Mouse (Mus musculus) frontal cortex, postnatal 36 days (tissue): ENCODE data around the gene Hoxa10.

Source experiments
- DNase-seq, 2 experiments: peaks; one replicate each; pipeline ENCODE4 v3.0.0; 2022; ENCODE audit warnings: low spot score in 2 of 2

Hoxa10 gene

DNA sequence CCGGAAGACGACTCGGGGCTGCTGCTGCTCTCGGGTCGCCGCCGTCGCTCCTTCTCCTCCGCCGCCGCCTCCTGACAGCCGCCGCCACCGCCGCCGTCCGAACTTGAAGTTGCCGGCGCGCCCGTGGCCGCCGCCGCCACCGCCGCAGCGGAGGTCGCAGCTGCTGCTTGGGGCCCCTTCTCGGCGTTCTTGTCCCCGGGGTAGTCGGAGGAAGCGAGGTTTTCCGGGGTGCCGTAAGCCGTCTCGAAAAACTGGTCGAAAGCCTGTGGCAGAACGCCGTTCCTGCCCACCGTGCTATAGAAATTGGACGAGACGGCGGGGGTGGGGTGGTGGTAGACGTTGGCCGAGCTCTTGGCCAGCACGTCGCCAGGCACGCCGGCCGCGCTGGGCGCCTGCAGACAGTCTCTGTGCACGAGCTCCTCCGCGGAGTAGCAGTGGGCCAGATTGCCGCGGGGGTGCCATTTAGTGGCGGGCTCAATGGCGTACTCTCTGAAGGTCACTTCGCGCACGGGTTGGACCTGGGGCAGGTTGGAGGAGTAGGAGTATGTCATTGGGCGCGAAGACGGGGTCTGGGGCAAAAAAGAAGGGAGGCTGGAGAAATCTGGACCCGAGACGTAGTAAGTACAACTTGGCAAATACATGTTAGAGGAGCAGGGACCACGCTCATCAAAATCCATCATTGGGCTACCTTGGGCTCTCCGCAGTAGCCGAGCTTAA, 4.5 kb upstream of the Hoxa10 start:
- DNase-seq, result no peak

GRCm38 (mm10) chr6:52244471-52245039, 3.9 kb upstream of the Hoxa10 start:
- no peak for DNase-seq

DNA sequence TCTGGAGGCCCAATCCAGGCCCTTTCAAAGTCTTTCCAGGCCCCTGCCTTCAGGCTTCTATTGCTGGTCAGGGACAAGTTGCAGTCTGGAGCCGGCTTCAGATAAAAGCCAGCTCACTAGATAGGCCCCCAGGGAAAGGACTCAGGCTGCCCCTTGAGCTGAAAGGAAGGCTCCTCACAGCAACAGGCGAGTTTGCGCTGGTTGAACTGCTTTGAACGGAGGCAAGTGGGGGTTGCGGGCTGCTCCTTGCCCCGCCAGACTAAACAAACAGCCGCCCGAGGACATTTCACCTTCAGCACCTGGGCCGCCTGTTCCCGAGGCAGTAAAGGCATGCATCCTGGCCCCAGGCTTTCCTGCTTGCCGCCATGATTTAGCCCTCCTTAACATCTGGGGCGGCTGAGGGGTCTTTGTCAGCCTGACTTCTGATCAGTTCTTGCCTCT, 3.0 kb upstream of the Hoxa10 start:
- no peak for DNase-seq

- DNase-seq, result no peak
Measured at GRCm38 (mm10) chr6:52242801-52243332, 2.2 kb upstream of the Hoxa10 start.

- no peak for DNase-seq
Measured at GRCm38 (mm10) chr6:52241001-52241621, 457 bp upstream of the Hoxa10 start.

- DNase-seq, result no peak
Measured at GRCm38 (mm10) chr6:52239625-52240388, 847 bp downstream of the Hoxa10 start.

GRCm38 (mm10) chr6:52238976-52239375, 1.7 kb downstream of the Hoxa10 start:
- no peak for DNase-seq

DNA sequence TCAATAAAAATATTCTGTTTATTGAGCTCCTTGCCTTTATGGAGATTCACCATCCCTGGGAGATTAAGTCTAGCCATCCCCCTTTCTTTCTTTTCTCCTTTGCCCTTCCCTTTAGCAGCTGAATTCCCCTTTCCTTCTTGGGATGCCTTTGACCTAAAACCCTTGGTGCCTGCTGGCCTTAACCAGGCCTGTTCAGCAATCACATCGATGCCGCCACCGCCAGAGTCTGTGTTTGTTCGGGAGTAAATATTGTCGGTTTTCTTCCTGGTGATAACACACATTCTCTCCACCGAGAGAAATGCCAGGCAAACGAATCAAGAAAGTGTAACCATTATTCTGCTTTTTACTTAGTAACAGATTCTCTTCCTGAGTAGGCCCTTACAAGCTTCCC, 2.5 kb downstream of the Hoxa10 start:
- no peak for DNase-seq

GRCm38 (mm10) chr6:52237346-52238154, 3.1 kb downstream of the Hoxa10 start:
- no peak for DNase-seq

DNA sequence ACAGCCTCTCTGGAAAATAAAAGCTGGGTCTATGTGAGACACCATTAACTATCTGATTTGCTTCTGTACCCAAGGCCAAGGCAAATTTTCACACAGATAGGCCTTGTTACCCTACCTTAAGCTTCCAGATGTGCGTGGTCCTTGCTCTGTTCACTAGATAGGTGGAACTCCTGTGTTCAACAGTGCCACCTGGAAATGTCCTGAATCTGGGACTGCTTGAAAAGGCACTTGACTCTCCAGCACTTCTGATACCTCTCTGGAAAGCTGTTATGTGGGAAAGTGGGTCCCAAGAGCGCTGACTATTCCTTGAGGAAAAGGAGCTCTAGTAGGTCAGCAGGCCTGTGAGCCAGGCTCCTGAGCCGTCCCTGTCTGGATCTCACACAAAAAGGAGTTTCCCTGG, 3.8 kb downstream of the Hoxa10 start:
- DNase-seq, result no peak

DNA sequence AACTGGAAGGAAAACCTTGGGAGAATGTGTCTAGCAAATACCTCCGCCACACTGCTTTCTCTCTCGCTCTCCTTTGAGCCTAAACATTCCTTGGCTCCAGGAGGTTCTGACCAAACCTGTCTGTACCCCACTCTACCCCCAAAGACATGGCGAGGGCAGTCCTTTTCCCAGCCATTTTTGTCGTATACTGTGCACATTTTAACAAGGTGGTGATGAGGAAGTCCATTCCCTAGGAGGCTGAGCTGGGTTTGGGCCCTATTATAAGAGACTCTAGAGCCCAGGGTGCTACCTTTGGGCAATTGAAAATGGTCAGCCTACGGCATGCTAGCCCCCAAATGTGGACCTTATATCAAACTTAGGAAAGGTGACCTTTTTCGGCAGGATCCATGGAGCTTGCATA, 4.8 kb downstream of the Hoxa10 start:
- DNase-seq, result no peak

- DNase-seq, result no peak
Measured at GRCm38 (mm10) chr6:52235267-52235666, 5.4 kb downstream of the Hoxa10 start.

DNA sequence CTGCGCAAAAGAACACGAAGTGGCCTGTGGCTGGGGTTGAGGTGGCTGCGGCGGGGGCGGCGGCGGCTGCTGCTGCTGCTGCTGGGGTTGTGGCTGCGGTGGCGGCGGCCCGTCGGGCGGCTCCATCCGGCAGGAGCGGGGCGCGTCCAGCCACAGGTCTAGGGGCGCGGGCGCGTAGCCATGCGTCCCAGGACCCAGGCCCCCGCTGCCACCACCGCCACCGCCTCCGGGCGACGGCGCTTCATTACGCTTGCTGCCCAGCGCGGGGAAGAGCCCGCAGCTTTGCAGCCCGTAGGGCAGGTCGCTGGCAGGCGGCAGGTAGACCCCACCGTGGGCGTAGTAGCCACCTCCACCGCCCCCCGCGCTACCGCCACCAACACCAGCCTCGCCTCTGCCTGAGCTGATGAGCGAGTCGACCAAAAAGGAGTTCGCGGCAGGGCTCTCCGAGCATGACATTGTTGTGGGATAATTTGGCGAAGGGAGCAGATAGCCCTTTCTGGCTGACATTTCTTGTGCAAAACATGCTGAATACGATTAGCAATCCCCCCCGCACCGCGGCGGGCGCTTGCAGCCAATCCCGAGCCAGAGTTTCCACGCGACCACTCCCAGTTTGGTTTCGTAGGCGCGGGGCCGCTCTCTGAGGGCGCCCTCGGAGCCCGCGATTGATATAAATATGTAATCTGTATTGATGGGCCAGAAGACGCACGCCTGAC, 6.1 kb downstream of the Hoxa10 start:
- no peak for DNase-seq

- DNase-seq, result no peak
Measured at GRCm38 (mm10) chr6:52233546-52234427, 6.9 kb downstream of the Hoxa10 start.

GRCm38 (mm10) chr6:52232984-52233545, 7.6 kb downstream of the Hoxa10 start:
- no peak for DNase-seq

GRCm38 (mm10) chr6:52232568-52232965, 8.1 kb downstream of the Hoxa10 start:
- no peak for DNase-seq

- no peak for DNase-seq
Measured at GRCm38 (mm10) chr6:52231885-52232567, 8.6 kb downstream of the Hoxa10 start.

DNA sequence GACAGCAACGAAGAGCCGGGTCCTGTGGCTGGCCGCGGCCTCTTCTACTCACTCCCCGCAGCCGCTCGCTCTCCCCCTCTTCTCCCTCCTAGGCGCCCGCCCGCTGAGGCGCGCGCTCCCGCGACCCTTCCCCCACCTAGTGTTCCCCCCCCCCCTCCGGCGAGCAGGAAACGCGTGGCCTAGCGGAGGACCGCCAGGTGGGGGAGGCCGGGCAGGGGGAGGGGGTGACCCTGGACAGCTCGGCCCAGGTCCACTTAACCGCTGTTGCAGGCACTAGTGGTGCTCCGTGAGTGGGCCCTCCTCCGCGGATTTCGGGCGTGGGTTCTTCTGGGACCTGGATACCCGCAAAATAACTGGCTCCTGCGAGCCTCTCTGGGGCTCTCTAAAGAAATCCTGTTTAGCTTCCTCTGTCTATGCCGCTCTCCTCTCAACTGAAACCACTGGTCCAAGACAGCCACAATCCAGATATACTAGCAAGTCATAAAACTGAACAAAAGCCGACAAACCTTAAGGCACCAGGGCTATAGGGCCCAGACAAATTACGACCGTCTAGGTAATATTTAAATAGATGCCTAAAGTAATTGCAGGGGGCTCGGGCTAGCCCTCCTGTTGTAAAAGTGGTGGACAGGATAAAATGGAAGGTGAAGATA, 10.0 kb downstream of the Hoxa10 start, which contains the start of gene Hoxa9:
Hoxa9 (minus strand) TSS at position 574 of the 650 bp plus-strand sequence.
- no peak for DNase-seq
